In genomic region chr3:65863297-65863696, GRCm38 (mm10) we compare ENCODE assay signal across 8 mouse cellular contexts.
DNase-seq lines count a peak whose midpoint lies in the region; ATAC-seq and TF ChIP-seq lines count a peak whose summit lies in the region.

No protein-coding gene starts in this region.

- peak; percentile 88 for ATAC-seq in activated CD4-positive, CD25-positive, alpha-beta regulatory T cell, adult 4 months

- H3K4me3 ChIP-seq in cortical plate, adult 2 months (ENCODE audit: insufficient read depth, low read length): no peak overlapping the region
- H3K4me3 ChIP-seq in megakaryocyte, embryonic 14.5 days (replicated peaks): peak overlapping the region; percentile 60

- H3K4me1 ChIP-seq in cortical plate, adult 2 months (ENCODE audit: control insufficient read depth, insufficient read depth, low read length): peaks cover under 1% of the 10 kb centered on the region; the same call in 1 of the 2 replicates
- peaks cover 15% of the 10 kb centered on the region for H3K4me1 ChIP-seq in megakaryocyte, embryonic 14.5 days

- TF ChIP-seq CTCF in cortical plate, adult 2 months (IDR thresholded peaks at IDR 0.05; ENCODE audit: extremely low read depth, insufficient read depth, low read length): peak; percentile 93

- no peak for TF ChIP-seq POLR2A in cortical plate, adult 2 months (IDR thresholded peaks at IDR 0.05; ENCODE audit: extremely low read depth, insufficient read depth, low read length)

- peaks cover 28% of the 10 kb centered on the region for H3K27me3 ChIP-seq in megakaryocyte, embryonic 14.5 days (replicated peaks)

- no peaks in the 10 kb centered on the region for H3K36me3 ChIP-seq in megakaryocyte, embryonic 14.5 days (replicated peaks; ENCODE audit: low read length)

- peak; percentile 63 for DNase-seq in gastrocnemius, postnatal 10 days
- peak; percentile 77 for DNase-seq in induced T-regulatory cell, adult 2 months (ENCODE audit: low read depth)
- DNase-seq in left cerebral cortex, adult 8-10 months (ENCODE audit: low spot score in 2 of 2): peak; percentile 63 to 75
- peak; percentile 81 to 90 for DNase-seq in right cerebral cortex, adult 2 months (ENCODE audit: low spot score in 2 of 2)
- DNase-seq in urinary bladder, postnatal 10 days (ENCODE audit: low spot score): peak; percentile 42

- H3K27ac ChIP-seq in cortical plate, adult 2 months (ENCODE audit: insufficient read depth, low read length): no peak overlapping the region

- peaks cover 11% of the 10 kb centered on the region; the same call in 1 of the 2 replicates for H3K9me3 ChIP-seq in megakaryocyte, embryonic 14.5 days
